In the genomic region with DNA sequence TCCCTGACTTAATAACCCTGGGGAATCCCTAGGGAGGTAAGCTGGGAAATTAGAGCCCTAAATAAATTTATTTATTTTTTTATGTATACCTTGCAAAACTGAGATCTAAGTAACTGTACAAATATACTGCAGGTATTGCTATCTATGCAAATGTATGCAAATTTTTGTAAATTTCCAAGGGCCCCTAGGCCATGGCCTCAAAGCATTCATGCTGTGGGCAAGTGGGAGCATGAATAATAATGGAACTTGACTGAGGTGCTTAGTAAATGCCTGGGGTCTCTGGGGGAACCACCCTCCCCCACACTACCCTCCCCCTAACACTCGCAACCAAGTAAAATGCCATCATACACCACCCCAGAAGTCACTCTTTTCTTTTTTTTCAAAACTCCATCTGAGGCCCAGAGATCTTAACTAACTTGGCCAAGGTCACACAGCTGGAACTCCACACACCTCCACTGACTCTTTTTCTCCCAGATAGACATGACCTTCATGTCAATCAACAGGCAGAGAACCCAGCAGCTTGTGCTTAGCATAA, we compare ENCODE assay signal across 25 mouse cellular contexts. TPM values are rescaled to one million over a fixed set of nuclear protein-coding genes. Genes with fewer than 3 reads are reported as not detected.
"Had no signal": no experiment of that assay in that cellular context is flagged by ENCODE, and none has a peak within 500 bp of the region (broad histone marks: within the 10 kb centered on the region; RNA-seq: fewer than 3 reads in every experiment).

No protein-coding gene starts in this region.

- H3K27me3 ChIP-seq: lung, embryonic 15.5 days; megakaryocyte, embryonic 14.5 days; midbrain, embryonic 12.5 days; neural tube, embryonic 12.5 days; stomach, embryonic 15.5 days had no signal

- H3K27ac ChIP-seq: lung, embryonic 15.5 days; macrophage; midbrain, embryonic 12.5 days; neural tube, embryonic 12.5 days; stomach, embryonic 15.5 days; stomach, postnatal 0 days had no signal

- H3K4me3 ChIP-seq: lung, embryonic 15.5 days; megakaryocyte, embryonic 14.5 days; midbrain, embryonic 12.5 days; neural tube, embryonic 12.5 days; stomach, embryonic 15.5 days had no signal

- H3K36me3 ChIP-seq: lung, embryonic 15.5 days; midbrain, embryonic 12.5 days; neural tube, embryonic 12.5 days; stomach, embryonic 15.5 days had no signal

- H3K4me1 ChIP-seq: lung, embryonic 15.5 days; megakaryocyte, embryonic 14.5 days; midbrain, embryonic 12.5 days; neural tube, embryonic 12.5 days; stomach, embryonic 15.5 days had no signal

- H3K9me3 ChIP-seq: lung, embryonic 15.5 days; midbrain, embryonic 12.5 days; neural tube, embryonic 12.5 days; stomach, embryonic 15.5 days had no signal

- DNase-seq: liver, postnatal 0 days; lung, adult 2 months; lung, postnatal 14 days; lung, postnatal 36 days; midbrain, embryonic 14.5 days; right cerebral cortex, postnatal 14 days; thymus, adult 2 months; thymus, postnatal 25 days; thymus, postnatal 4 days had no signal

RNA-seq across cellular contexts. Expression of gene 3110018I06Rik, which starts 40.0 kb away (rescaled TPM):
- total RNA-seq: megakaryocyte progenitor cell, adult 5-6 weeks; midbrain, postnatal 0 days; monocyte, adult 5-6 weeks; neutrophil, adult 5-6 weeks had no signal
- polyA plus RNA-seq: liver, postnatal 0 days; lung, adult 2 months; lung, embryonic 15.5 days; lung, postnatal 0 days; macrophage; midbrain, embryonic 12.5 days; midbrain, embryonic 14.5 days; midbrain, postnatal 0 days; neural tube, embryonic 12.5 days; neural tube, embryonic 14.5 days; spleen, adult 2 months; stomach, embryonic 15.5 days; stomach, postnatal 0 days; testis, adult 2 months; thymus, adult 2 months; urinary bladder, adult 2 months had no signal
